Mouse (Mus musculus): ENCODE measurements around the gene Gbgt1.
"Not testable (repeated sequence)": the region's sequence is repeated elsewhere in the genome, so short reads cannot be mapped to it uniquely, and the experiment has no call there.

Gbgt1 gene

DNA sequence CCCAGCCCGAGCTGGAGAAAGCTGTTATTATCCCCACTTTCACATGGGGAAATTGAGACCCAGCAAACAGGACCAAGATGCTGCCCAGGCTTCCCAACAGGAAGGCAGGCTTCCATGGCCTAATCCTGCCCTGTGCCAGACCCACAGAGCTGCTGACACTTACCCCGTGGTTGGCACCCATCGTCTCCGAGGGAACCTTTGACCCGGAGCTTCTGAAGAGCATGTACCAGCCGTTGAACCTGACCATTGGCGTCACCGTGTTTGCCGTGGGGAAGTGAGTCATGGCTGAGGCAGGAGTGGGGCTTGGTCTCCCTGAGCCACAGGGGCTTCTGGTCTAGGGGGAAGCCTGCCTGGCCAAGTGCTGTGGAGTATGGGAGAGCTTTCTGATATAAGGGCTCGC is 6.3 kb downstream of the Gbgt1 start:
- DNase-seq (ENCODE audit: low spot score in 2 of 2), result no peak

DNA sequence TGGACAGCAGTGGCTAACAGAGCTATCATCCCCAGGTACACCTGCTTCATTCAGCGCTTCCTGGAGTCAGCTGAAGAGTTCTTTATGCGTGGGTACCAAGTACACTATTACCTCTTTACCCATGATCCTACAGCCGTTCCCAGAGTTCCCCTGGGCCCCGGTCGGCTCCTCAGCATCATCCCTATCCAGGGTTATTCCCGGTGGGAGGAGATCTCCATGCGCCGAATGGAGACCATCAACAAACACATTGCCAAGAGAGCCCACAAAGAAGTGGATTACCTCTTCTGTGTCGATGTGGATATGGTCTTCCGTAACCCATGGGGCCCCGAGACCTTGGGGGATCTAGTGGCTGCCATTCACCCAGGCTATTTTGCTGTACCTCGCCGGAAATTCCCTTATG is 8.0 kb downstream of the Gbgt1 start:
- DNase-seq (ENCODE audit: low spot score in 2 of 2), result no peak

DNA sequence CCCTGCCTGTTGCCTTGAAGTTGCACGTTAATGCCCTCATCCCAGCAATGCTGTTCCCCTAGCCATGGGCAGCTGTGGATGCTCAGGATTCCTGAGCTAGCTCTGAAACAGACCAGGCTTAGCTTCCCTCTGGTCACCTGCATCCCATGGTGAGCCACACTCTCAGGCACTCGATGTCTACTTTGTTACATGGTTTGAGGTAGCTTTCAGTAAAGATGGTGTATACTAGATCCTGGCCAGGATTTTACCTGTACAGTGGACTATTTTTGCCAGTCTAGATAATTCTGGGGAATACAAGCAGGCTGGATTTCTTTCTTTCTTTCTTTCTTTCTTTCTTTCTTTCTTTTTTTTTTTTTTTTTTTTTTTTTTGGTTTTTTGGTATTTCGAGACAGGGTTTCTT is 9.1 kb downstream of the Gbgt1 start, which contains the start of gene Gm10134:
Gene Gm10134, plus strand, starts transcription at position 301 of the 400 bp plus-strand sequence.
- no peak for DNase-seq (ENCODE audit: low spot score in 2 of 2)

DNA sequence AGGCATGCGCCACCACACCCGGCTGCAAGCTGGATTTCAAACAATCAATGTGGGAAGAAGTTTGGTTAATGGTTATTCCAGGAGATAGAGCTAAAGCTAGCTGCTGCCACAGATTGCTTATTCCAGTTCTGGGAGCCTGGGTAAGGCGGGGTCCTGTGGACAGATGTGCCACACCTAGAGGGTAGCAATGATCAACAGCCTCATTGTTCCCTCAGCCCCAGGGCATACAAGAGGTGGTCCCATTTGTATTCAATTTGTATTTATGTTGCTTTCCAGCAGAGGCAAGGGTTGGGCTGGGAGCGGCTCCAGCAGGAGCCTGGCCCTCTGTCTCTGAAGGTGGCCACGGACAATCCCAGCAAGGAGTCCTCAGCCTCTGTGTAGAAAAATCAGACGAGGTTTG is 9.6 kb downstream of the Gbgt1 start:
- no peak for DNase-seq (ENCODE audit: low spot score in 2 of 2)

DNA sequence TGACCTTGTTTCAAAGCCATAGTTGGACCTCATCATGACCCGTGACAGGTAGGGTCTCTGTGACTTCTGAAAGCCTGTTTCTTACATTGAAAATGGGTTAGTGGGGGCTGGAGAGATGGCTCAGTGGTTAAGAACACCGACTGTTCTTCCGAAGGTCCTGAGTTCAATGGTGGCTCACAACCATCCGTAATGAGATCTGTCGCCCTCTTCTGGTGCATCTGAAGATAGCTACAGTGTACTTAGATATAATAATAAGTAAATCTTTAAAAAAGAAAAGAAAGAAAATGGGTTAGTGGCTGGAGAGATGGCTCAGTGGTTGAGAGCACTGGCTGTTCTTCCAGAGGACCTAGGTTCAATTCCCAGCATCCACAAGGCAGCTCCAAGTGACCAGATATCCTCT is 14.9 kb downstream of the Gbgt1 start:
- not testable (repeated sequence) for DNase-seq (ENCODE audit: low spot score in 2 of 2)

DNA sequence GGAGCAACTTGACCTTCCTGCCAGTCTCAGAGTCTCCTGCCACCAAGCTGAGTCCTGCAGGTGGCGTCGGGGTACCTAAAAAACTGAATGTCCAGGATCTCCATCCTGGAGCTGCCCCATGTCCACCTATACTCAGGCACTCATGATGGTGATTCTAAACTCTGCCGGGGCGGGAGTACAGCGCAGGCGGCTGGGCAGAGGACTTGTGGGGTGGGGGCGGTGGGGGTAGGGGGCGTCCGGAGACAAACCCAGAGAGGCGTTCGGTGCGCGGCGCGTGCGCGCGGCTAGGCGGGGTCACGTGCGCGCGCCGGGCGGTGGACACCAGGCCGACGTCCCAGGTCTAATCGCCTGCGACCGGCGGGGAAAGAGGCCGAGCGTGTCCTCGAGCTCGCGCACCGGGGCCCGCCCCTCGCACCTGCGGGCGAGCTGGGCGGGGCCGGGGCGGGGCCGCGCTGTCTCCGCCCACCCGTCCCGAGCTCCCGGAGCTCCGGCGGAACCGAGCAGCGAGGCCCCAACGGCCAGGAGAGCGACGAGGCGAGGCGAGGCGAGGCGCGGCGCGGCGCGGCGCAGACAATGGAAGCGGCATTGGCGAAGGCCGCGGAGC is 16.2 kb downstream of the Gbgt1 start, which contains the start of gene Ralgds:
Gene Ralgds, plus strand, starts transcription at position 328 of the 604 bp plus-strand sequence.
- no peak for DNase-seq (ENCODE audit: low spot score in 2 of 2)

DNA sequence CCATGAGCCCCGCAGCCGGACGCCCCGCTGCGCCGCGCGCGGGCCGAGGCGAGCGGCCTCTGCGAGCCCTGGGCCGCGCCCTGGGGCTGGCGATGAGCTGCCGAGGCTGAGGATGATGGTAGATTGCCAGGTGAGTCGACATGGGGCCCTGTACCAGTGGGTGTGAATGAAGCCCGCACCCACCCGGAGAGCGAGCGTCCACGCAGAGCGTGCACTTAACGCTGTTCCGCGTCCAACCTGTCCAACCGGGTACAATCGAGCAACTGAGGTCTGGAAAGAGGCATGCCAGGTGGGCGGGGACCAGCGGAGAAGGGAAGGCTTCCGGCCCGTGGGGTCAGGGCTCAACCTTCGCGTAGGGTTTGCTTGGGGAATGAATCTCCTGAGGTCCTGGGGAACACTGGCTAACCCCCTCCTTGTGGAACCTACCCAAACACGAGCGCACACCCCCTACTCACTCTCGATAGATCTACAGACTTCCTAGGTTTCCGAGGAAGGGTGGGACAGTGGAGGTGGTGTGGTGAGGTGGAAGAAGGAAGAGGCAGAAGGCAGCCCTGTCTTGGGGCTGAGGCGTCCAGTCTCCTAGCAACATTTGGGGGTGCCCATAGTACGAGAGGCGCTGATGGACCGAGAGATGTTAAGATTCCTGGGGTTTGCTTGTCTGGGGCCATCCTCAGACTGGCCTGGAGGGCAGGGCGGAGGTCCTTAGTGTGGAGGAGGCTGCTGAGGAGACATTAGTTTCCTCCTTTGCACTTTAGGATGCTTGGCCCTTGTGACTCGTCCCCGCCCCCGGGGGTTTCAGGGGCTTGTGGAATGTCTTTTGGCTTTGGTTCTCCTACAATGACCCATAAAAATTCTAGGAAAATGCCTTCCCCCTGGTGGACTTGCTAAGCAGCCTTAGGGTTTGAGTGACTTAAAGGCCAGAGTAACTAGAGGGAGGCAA is 17.0 kb downstream of the Gbgt1 start:
- DNase-seq (ENCODE audit: low spot score in 2 of 2), result no peak

DNA sequence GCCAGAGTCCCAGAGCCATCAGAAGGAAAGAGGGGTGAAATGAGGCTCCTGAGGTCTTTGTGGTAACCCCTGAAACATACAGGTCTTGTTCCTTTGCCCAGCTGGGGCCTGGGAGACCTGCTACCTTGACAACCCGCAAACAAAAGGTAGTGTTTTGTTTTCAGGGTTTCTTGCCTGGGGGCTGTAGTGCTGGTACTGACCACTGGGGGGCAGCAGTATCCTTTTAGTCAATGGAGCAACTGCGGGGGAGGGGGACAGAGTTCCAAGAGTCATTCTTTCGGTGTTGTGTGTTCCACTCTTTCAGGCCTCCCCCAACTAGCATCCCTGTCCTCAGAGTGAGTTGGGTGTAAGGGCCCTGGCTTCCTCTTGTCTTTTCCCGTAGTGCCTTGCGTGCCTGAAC is 17.8 kb downstream of the Gbgt1 start:
- peak; percentile 86 to 87 for DNase-seq (ENCODE audit: low spot score in 2 of 2)

DNA sequence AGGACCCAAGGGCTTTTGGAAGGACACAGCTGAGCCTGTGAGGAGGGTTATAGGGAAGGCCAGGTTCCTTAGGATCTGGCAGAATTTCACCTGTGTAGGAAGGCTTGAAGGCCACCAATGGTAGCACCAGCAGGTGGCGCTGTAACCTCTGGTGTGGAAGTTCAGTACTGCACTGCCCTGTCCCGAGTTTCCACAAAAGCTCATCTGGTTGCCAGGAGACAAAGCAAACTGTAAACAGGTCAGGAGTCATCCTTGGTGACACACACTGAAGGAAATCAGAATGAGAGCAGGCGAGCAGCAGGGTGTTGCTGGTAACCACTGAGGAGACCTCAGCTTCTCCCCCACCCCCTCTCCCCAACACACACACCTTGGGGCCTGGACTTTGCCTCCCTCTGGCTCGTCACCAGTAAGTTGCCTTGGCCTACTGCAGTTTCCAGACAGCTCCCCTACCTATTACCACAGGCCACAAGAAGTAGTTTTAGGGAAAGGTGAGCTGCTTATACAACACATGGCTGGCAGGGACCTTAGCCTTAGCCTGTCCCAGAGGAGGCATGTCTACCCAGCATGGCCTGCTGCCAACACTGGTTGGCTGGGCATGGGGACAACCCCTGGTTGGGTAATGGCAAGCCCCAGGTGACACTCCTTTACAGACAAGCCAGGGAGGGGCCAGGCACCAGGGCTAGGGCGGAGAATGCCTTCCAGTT is 20.7 kb downstream of the Gbgt1 start:
- DNase-seq (ENCODE audit: low spot score in 2 of 2), result peak in 1 of 2 experiments; percentile 61

DNA sequence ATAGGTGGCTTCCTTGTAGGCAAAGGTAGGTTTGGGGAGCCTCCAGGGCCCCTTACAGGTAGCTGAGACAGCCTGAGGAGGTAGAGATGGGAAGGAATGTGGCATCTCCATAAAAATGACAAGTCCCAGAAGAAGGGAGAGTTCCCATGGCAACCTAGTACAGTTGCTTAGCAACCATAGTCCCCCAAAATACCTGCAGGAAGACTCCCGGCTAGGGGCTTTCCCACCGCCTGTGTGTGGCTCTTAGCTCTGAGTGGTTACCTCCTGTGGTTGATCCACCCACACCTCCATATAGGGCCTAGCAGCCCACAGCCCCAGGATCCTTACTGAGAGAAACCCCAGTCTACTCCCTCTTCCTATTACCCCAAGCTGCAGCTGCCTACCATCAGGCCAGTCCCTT is 21.5 kb downstream of the Gbgt1 start:
- no peak for DNase-seq (ENCODE audit: low spot score in 2 of 2)

DNA sequence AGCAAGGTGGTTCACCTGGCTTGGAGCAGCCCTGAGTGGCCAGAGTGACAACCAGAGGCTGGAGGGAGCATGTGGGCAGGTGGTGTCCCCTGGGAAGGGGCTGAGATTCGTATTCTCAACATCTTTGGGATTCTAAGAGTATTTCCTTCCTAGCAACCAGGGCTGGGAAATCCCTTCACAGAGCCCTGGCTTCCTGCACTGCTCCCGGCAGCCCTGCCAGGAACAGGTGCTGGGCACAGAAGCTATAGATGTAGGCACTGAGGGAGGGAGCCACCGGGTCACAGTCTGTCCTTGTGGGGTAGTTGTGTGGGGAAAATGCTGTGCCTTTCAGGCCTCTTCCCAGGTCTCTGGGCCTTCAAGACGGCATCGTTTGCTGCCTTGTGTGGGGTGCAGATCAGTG is 23.9 kb downstream of the Gbgt1 start:
- no peak for DNase-seq (ENCODE audit: low spot score in 2 of 2)

DNA sequence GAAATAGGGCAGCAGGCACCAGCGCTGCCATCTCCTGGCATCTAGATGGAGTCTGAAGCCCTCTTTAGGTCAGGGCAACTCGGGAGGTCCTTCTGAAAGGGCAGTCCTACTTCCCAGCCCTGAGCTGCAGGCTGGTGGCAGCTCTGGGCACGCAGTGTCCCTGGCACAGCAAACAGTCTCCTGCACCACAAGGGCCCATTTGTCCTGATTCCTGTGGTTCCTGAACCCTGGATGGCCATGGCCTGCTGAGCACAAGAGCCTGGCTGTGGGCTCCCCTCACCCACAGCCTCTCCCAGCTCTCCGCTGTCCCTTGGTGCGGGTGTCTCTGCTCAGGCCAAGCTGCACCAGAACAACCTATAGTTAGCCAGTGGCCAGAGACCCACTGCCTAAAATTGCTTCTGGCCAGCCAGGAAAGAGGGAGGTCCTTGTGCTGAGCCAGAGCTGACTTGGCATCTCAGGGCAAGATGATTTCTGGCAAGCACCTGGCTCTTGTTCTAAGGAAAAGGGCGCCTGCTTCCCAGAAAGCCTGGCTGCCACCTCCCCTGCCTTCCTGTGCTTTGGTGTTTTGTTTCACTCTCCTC is 25.0 kb downstream of the Gbgt1 start:
- DNase-seq (ENCODE audit: low spot score in 2 of 2), result no peak

DNA sequence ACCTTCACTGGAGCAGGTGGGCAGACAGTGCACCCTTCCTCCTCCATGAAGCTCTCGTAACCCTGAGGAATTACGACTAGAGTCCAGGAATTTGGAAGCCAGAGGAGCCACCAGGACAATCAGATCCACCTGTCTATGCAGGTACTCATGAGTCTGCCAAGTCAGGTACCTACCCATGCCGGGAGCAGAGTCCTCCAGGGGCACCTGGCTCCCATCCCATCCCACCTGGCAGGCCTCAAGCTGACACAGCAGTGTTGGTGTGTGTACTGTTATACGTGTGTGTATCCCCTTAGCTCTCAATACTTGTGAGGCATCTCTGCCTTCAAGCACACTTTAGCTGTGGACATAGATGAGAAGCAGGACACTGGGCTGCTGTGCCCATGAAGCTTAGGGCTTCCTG is 25.5 kb downstream of the Gbgt1 start:
- DNase-seq (ENCODE audit: low spot score in 2 of 2), result no peak

DNA sequence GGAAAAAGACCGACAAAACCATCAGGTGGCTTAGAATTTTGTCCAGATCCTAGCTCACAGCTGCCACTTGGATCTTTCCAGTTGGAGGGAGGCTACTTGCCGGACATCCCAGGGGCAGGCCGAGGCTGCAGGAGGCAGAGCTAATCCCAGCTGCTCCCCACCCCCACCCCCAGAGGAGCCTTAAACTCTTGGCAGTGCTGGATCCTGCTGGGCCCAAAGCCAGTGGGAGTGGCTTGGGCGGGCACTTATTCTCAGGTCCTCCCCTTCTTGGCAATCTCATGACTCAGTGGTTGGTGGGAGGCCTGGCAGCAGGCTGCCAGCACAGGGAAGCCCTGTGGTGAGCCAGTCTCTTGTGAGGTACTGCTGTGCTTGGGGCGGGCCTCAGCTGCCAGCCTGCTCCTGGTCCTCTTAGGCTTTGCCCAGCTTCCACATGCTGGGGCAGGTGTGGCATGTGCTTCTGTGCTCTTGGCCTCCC is 27.0 kb downstream of the Gbgt1 start:
- DNase-seq (ENCODE audit: low spot score in 2 of 2), result peak; percentile 64 to 82

DNA sequence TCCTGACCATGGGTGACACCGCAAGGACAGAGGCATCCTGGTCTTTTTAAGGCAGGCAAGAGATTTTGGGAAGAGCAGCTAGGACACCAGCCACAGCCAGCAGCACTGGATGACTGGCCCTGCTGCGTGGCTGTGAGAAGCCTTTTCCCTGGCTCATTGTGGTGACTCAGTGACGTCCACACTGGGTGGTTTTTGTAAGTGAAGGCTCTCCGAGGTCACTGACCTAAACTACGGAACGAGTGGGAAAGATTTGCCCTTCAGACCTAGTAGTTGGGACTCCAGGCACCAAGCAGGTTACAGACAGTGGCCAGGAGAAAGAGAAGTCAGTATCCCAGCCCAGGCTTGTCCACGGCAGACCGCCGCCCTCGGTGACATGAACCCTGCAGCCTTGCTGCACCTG is 27.7 kb downstream of the Gbgt1 start:
- DNase-seq (ENCODE audit: low spot score in 2 of 2), result no peak

DNA sequence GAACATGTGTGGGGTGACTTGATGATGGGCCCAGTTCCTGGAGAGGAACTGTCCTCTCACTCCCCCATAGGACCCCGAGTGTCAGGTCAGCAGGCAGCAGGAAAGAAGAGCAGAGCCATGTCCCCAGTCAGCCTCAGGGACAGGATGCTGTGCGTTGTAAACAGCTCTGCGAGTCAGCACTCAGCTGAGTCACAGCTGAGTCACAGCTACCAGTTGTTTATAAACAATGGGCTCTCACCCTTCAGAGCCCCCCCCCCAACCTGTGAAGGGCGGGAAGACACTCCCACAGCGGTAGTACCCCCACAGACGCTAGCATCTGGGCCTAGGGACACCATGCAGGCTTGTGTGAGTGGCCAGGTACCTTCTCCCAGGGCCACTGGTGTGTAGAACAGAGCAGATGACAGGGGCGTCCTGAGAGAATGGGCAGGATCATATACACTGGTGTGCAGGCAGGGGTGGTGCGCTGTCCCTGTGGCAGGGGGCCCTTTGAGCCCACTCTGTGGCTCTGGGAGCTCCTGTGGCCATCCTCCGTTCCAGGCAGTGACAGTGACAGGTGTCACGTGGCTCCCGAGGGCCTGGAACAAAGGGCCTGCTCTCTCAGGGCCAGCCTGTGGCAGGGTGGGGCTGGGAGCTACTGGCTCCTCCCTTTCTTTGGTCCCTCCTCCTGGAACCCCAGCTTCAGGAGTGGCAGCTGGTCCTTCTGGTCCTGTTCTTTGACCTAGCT is 28.7 kb downstream of the Gbgt1 start:
- no peak for DNase-seq (ENCODE audit: low spot score in 2 of 2)

DNA sequence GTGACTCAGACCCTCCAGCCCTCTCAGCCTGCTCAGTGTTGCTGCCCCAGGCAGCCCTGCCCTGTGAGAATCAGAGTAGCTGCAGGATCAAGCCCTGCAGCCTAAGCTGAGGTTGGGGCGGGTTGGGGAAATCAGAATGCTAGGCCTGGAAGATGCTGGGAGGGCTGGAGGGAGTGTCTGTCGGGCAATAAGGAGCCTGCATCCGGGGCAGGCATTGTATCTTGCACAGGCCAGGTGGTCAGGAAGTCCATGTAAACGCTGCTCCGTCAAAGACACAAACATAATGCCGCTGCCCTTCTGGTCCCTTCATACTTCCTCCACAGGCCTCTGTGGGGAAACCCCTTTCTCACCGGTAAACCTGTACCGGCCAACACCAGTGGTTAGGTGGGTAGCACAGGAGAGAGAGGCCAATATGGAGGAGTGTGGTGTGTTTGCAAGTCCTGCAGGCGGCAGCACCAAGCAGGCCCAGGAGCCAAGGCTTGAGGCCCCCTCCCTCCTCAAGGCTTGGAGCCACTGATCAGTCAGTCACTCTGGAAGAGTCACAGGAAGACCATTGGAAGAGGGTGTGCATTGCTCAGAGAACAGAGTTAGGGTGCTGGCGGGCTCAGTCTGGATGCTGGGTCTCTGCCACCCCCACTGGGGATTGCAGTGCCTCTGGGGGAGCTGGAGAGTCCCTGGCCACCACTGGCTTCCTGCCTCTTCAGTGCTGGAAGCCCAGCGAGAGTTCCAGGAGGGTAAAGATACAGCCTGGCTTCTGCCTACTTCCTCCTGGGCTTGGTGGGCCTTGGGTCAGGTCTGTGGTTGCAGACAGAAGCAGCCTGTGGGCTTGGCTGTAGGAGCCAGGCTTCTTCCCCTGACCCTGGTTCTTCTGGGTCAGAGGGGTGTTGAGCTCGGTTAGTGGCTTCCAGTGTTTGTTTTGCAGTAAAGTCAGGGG is 29.5 kb downstream of the Gbgt1 start:
- no peak for DNase-seq (ENCODE audit: low spot score in 2 of 2)

DNA sequence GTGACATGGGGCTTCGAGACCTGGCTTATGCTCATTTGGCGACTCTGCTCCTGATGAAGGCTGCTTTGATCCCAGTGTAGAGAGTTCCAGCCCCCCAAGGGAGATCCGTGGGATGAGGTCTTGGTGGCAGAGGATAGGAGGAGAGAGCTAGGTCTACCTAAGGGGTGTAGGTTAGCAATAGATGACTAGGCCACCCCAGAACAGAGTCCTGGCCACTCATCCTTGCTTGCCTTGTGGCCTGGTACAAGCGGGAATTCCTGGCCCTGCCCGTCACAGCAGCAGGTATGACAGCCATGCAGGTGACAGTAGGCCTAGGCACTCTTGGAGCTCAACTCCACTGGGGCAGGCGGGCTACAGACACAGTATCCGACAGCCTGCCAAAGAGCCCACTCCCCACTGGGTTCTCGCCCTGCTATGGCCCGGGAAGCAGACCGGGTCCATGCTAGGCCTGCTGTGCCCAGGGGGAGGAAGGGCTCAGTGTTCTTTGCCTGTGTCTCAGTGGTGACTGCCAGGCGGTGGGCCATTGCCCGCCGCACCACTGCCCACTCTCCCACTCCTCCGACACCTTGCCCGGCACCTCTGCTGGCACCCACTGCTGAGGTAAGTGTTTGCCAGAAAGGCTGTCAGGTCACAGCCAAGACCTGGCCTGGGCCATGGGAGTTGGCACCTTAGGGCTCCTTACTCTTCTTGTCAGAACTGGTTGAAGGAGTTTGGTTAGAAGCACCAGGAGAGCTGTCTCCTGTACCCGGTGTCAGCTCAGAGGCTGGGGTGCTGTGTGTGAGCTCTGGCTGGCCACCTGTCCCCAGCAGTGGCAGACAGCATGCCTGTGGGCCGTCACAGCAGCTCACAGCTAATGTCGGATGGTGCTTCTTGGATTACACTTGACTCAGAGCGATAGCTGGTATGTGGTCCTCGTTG is 31.0 kb downstream of the Gbgt1 start:
- DNase-seq (ENCODE audit: low spot score in 2 of 2), result no peak

DNA sequence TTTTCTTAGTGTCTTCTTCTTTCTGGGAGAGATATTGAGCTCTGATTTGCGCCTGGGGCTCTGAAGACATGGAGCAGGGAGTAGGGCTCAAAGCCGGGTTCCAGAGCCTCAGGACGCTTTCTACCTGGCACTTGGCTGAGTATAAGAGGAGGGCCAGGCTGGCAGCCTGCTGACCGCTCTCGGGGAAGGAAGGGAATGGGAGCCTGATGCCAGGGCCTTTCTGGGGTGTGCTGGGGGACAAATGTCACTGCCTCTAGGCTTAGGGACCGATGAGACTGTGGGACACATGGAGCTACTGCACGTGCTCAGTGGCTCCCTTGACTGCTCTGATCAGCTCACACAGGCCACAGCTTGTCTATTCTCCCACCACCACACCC is 31.7 kb downstream of the Gbgt1 start:
- no peak for DNase-seq (ENCODE audit: low spot score in 2 of 2)
